8 mouse cellular contexts compared by ENCODE assay signal in genomic region chr3:90490696-90491256, GRCm38 (mm10). TPM values are rescaled to one million over a fixed set of nuclear protein-coding genes. Genes with fewer than 3 reads are reported as not detected.
DNase-seq lines count a peak whose midpoint lies in the region; ATAC-seq lines count a peak whose summit lies in the region.

Snapin (minus strand) TSS chr3:90491033.

- peak within 1 kb of the TSS; percentile 83 for H3K4me3 ChIP-seq in heart, embryonic 13.5 days
- peak within 1 kb of the TSS; percentile 84 for H3K4me3 ChIP-seq in liver, embryonic 12.5 days
- peak within 1 kb of the TSS; percentile 93 for H3K4me3 ChIP-seq in stomach, embryonic 15.5 days (replicated peaks)

- DNase-seq in CD4-positive helper T cell, adult 2 months (ENCODE audit: low read depth, low spot score) = peak; percentile 96
- DNase-seq in brain, embryonic 18.5 days (ENCODE audit: low read depth, low spot score) = peak; percentile 87
- peak; percentile 98 for DNase-seq in kidney, postnatal 10 days
- peak; percentile 92 to 95 for DNase-seq in natural killer cell, adult 2 months (ENCODE audit: low spot score in 2 of 2)

- peaks cover 57% of the 10 kb centered on the region for H3K36me3 ChIP-seq in heart, embryonic 13.5 days
- peaks cover 47% of the 10 kb centered on the region for H3K36me3 ChIP-seq in liver, embryonic 12.5 days
- H3K36me3 ChIP-seq in stomach, embryonic 15.5 days = peaks cover 26% of the 10 kb centered on the region

- peaks cover 16% of the 10 kb centered on the region for H3K4me1 ChIP-seq in heart, embryonic 13.5 days
- peaks cover 24% of the 10 kb centered on the region for H3K4me1 ChIP-seq in liver, embryonic 12.5 days
- H3K4me1 ChIP-seq in stomach, embryonic 15.5 days = peaks cover 6% of the 10 kb centered on the region

- no peaks in the 10 kb centered on the region for H3K9me3 ChIP-seq in heart, embryonic 13.5 days
- H3K9me3 ChIP-seq in liver, embryonic 12.5 days (replicated peaks) = no peaks in the 10 kb centered on the region
- H3K9me3 ChIP-seq in stomach, embryonic 15.5 days = no peaks in the 10 kb centered on the region

- peak within 1 kb of the TSS; percentile 77 for H3K27ac ChIP-seq in heart, embryonic 13.5 days (replicated peaks)
- peak within 1 kb of the TSS; percentile 79 for H3K27ac ChIP-seq in liver, embryonic 12.5 days
- H3K27ac ChIP-seq in stomach, embryonic 15.5 days = peak within 1 kb of the TSS; percentile 81

- WGBS in heart, embryonic 13.5 days = under 1% methylated on average over 37 of the region's 37 CpGs
- under 1% methylated on average over 37 of the region's 37 CpGs for WGBS in liver, embryonic 12.5 days (ENCODE audit: insufficient replicate concordance)
- WGBS in stomach, embryonic 15.5 days = under 1% methylated on average over 37 of the region's 37 CpGs

- ATAC-seq in erythroid progenitor cell, adult 5-6 weeks (replicated peaks; ENCODE audit: low FRiP score, poor library complexity, severe bottlenecking) = peak; percentile 98
- peak; percentile 96 for ATAC-seq in heart, embryonic 13.5 days (ENCODE audit: extremely low read depth, insufficient number of reproducible peaks, low FRiP score, low TSS enrichment)
- peak; percentile 99 for ATAC-seq in liver, embryonic 12.5 days
- peak; percentile 98 for ATAC-seq in stomach, embryonic 15.5 days (ENCODE audit: insufficient read depth, low FRiP score, low read depth)

- H3K27me3 ChIP-seq in heart, embryonic 13.5 days (replicated peaks) = no peaks in the 10 kb centered on the region
- H3K27me3 ChIP-seq in liver, embryonic 12.5 days (replicated peaks) = no peaks in the 10 kb centered on the region
- H3K27me3 ChIP-seq in stomach, embryonic 15.5 days (replicated peaks) = no peaks in the 10 kb centered on the region

- peak within 1 kb of the TSS; percentile 89 for H3K9ac ChIP-seq in heart, embryonic 13.5 days
- peak within 1 kb of the TSS; percentile 82 for H3K9ac ChIP-seq in liver, embryonic 12.5 days
- H3K9ac ChIP-seq in stomach, embryonic 15.5 days = peak within 1 kb of the TSS; percentile 68

- H3K4me2 ChIP-seq in heart, embryonic 13.5 days = peak within 1 kb of the TSS; percentile 73
- H3K4me2 ChIP-seq in liver, embryonic 12.5 days = peak within 1 kb of the TSS; percentile 69
- peak within 1 kb of the TSS; percentile 54 for H3K4me2 ChIP-seq in stomach, embryonic 15.5 days

RNA-seq across cellular contexts. Expression of gene Snapin, which starts in this region (rescaled TPM):
- 11.3 and 17.7 TPM in 2 replicates for total RNA-seq in erythroid progenitor cell, adult 5-6 weeks (2015; ENCODE audit: low replicate concordance)
- 13.1 and 16.4 TPM in 2 replicates for total RNA-seq in erythroid progenitor cell, adult 5-6 weeks (2017; ENCODE audit: low replicate concordance)
- polyA plus RNA-seq in heart, embryonic 13.5 days (2015; fragmentation: Nextera tagmentation; extraction: Ambion mirVana) = 72.8 and 74.7 TPM in 2 replicates
- 24.2 and 27.0 TPM in 2 replicates for polyA plus RNA-seq in liver, embryonic 12.5 days (2016; fragmentation: Nextera tagmentation; extraction: Ambion mirVana)
- polyA plus RNA-seq in stomach, embryonic 15.5 days (2015; fragmentation: Nextera tagmentation; extraction: Ambion mirVana) = 71.6 and 78.5 TPM in 2 replicates

Comparison
In these comparisons a context has a peak if more than half of its experiments do, and no peak if none do; other contexts are left out.
1. Peak in every context shown above with its lines: DNase-seq, ATAC-seq, H3K4me3 ChIP-seq and H3K27ac ChIP-seq.